Mouse (Mus musculus) cerebellum, adult 2 months (tissue): ENCODE data around the gene Gak. TPM values are rescaled to one million over a fixed set of nuclear protein-coding genes. Genes with fewer than 3 reads are reported as not detected.

Experiments
- DNase-seq, 2 experiments: peaks; one replicate each; pipeline ENCODE4 v3.0.0; 2021
- H3K27ac ChIP-seq: fragments of 200-500 bp; 2 replicates; pipeline ENCODE4 v1.5.1; 2012; ENCODE audit warnings: low read length, control low read depth, inconsistent platforms; ENCODE audit not compliant: insufficient read depth
- H3K27me3 ChIP-seq: fragments of 200-500 bp; 2 replicates; pipeline ENCODE4 v1.6.1; 2012; ENCODE audit warnings: inconsistent platforms, mild to moderate bottlenecking, low read length, moderate library complexity; ENCODE audit not compliant: control insufficient read depth, insufficient read depth
- H3K4me1 ChIP-seq: fragments of 200-500 bp; 2 replicates; pipeline ENCODE4 v1.6.1; 2011; ENCODE audit warnings: low read length; ENCODE audit not compliant: control insufficient read depth, insufficient read depth
- H3K4me3 ChIP-seq: fragments of 200-500 bp; replicated peaks from 2 replicates; pipeline ENCODE3; 2011; ENCODE audit warnings: mild to moderate bottlenecking, low read depth, low read length, control low read depth; ENCODE audit not compliant: insufficient read depth
- CTCF ChIP-seq: fragments of 200-500 bp; IDR thresholded peaks from 2 replicates; pipeline ENCODE4 v1.5.1; 2011; ENCODE audit warnings: low read depth, mild to moderate bottlenecking, control low read depth, low read length, moderate library complexity, borderline replicate concordance; ENCODE audit not compliant: insufficient read depth
- POLR2A ChIP-seq: fragments of 200-500 bp; IDR thresholded peaks from 2 replicates; pipeline ENCODE4 v1.6.1; 2011; ENCODE audit warnings: low read length, control low read depth, borderline replicate concordance; ENCODE audit not compliant: insufficient read depth
- WGBS: fragments of 180-500 bp; shearing (Covaris S2); methylation state at CpG from one replicate; pipeline ENCODE4 v1.1.7; 2018; 5-methylcytosine and 5-hydroxymethylcytosine counted together
- polyA plus RNA-seq: library from polyadenylated mRNA; depleted of rRNA; stranded (reverse); fragments of >200 nt; gene quantifications from 2 replicates; pipeline ENCODE4 v1.2.3, GENCODE M21; 2012; rRNA removed

Gak gene
- polyA plus RNA-seq, 1 experiment: 89.9 TPM

DNA sequence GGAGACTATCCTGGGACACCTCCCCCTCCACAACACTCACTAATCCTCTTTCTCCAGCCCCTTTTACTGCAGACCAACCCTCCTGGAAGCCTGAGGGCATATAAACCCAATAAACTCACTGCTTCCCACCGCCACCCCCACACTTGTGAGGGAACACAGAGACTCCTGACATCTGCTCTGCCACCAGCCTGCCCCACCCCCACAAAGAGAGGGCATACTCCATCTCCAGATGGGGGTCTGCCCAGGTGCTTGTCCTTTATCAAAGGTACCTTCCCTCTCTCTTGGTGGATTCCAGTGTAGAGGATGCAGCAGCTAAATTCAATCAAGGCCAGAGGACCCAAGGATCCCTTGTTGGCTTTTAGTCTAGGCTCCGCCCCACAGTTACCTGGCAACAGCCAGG is 108.5 kb downstream of the Gak start:
- no peak overlapping the region for H3K4me3 ChIP-seq
- WGBS: 83% methylated on average over 2 of the region's 2 CpGs
- no peaks in the 10 kb centered on the region for H3K27me3 ChIP-seq
- H3K4me1 ChIP-seq: peaks cover 35% of the 10 kb centered on the region
- H3K27ac ChIP-seq: no peak overlapping the region
- no peak for TF ChIP-seq CTCF
- DNase-seq: no peak

DNA sequence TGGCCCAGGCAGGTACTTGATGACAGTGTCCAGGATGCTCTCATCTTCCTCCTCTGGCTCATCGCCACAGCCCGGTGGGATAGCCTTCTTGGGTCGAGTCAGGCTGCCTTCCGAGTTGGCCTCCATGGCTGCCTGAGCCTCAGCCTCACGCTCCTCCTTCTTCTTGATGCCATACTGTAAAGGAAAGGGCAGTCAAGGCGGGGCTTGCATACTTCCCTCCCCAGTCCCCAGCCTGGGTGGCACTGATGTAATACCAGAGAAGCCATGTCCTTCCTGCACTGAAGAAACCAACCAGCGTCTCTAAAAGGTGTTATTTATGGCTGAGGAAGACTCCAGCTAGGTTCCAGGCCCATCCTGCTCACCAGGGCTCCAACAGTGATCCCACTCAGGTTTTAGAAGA is 109.4 kb downstream of the Gak start:
- no peaks in the 10 kb centered on the region for H3K27me3 ChIP-seq
- TF ChIP-seq CTCF: no peak
- no peak for TF ChIP-seq POLR2A
- no peak for DNase-seq
- WGBS: 69% methylated on average over 7 of the region's 7 CpGs
- H3K4me3 ChIP-seq: no peak overlapping the region
- H3K4me1 ChIP-seq: peaks cover 42% of the 10 kb centered on the region
- no peak overlapping the region for H3K27ac ChIP-seq

Other genes starting within 250 kb of the Gak start
- 0.33 and 0.38 TPM in 2 replicates for gene Pde6b, start 241.4 kb downstream of the Gak start, polyA plus RNA-seq
- 352 and 395 TPM in 2 replicates for gene Atp5k, start 195.3 kb downstream of the Gak start, polyA plus RNA-seq
- 1.4 TPM in 2 replicates for gene Mfsd7a, start 180.9 kb downstream of the Gak start, polyA plus RNA-seq
- 14.7 and 14.9 TPM in 2 replicates for gene Pcgf3, start 168.5 kb downstream of the Gak start, polyA plus RNA-seq
- gene Cplx1, start 79.7 kb downstream of the Gak start, polyA plus RNA-seq: 459 and 564 TPM in 2 replicates
- gene Tmem175, start within 50 bp of the Gak start, polyA plus RNA-seq: 50.8 and 52.4 TPM in 2 replicates
- gene Idua, start 30.6 kb upstream of the Gak start, polyA plus RNA-seq: 29.0 and 37.8 TPM in 2 replicates
- 89.1 and 91.8 TPM in 2 replicates for gene Dgkq, start 39.9 kb upstream of the Gak start, polyA plus RNA-seq
- gene Slc26a1, start 45.8 kb upstream of the Gak start, polyA plus RNA-seq: 1.7 and 1.9 TPM in 2 replicates
- gene Fgfrl1, start 62.6 kb upstream of the Gak start, polyA plus RNA-seq: 30.6 and 35.8 TPM in 2 replicates
- gene Rnf212, start 145.2 kb upstream of the Gak start, polyA plus RNA-seq: not detected in 2 replicates
- gene Tmed11, start 165.6 kb upstream of the Gak start, polyA plus RNA-seq: not detected in 2 replicates
- gene Vmn2r8, start 179.1 kb upstream of the Gak start, polyA plus RNA-seq: not detected in 2 replicates
- gene Vmn2r9, start 222.8 kb upstream of the Gak start, polyA plus RNA-seq: not detected in 2 replicates